Mouse (Mus musculus): ENCODE results near the gene Abraxas2. TPM values are rescaled to one million over a fixed set of nuclear protein-coding genes. Genes with fewer than 3 reads are reported as not detected.

The Abraxas2 gene
- polyA plus RNA-seq, 1 experiment = 20.2 TPM

DNA sequence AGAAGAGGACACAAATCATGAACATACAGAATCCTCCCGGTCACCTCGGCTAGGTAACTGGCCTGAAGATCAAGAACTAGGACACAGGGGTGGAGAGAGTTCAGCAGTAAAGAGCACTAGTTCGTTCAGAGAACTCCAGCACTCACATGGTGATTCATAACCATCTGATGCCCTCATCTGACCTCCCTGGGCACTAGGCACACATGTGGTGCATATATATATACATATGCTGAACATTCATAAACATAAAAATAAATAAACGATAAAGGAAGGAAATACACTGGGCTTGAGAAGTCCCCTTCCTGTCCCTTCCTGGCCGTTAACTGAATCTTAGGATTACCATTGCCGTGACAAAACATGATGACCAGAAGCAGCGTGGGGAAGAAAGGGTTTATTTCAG is 33.8 kb downstream of the Abraxas2 start:
- Histone ChIP-seq H3K4me3 (no peak overlapping the region), H3K36me3 (ENCODE audit: control insufficient read depth, insufficient read depth) (no peaks in the 10 kb centered on the region), H3K4me2 (ENCODE audit: low read depth) (peak overlapping the region; percentile 30), H3K79me2 (ENCODE audit: control insufficient read depth, insufficient read depth) (no peaks in the 10 kb centered on the region), H3ac (ENCODE audit: control insufficient read depth, insufficient read length) (no peak overlapping the region), H3K27me3 (ENCODE audit: control insufficient read depth, insufficient read depth, insufficient read length) (no peaks in the 10 kb centered on the region)
- TF ChIP-seq POLR2AphosphoS2 (IDR thresholded peaks at IDR 0.05; ENCODE audit: insufficient read length, low read depth) = no peak
- no peak for TF ChIP-seq TCF12 (IDR thresholded peaks at IDR 0.05; ENCODE audit: insufficient read depth, poor library complexity, severe bottlenecking)
- no peak for TF ChIP-seq POLR2A (IDR thresholded peaks at IDR 0.05; ENCODE audit: insufficient read length, low read depth)
- no peak for TF ChIP-seq TCF3 (IDR thresholded peaks at IDR 0.05; ENCODE audit: insufficient read length, low read depth)
- TF ChIP-seq MYOD1 (IDR thresholded peaks at IDR 0.05; ENCODE audit: control insufficient read depth in 1 of 3, insufficient read length in 2 of 3, low read depth in 2 of 3) = no peak
- no peak for TF ChIP-seq REST (IDR thresholded peaks at IDR 0.05; ENCODE audit: insufficient read depth, insufficient read length)
- no peak for TF ChIP-seq E2F4 (IDR thresholded peaks at IDR 0.05; ENCODE audit: insufficient read depth)
- TF ChIP-seq MAX (IDR thresholded peaks at IDR 0.05; ENCODE audit: low read depth) = no peak
- TF ChIP-seq CEBPB (IDR thresholded peaks at IDR 0.05; ENCODE audit: insufficient read depth, poor library complexity, severe bottlenecking) = no peak
- no peak for TF ChIP-seq USF1 (IDR thresholded peaks at IDR 0.05; ENCODE audit: low read depth)
- no peak for TF ChIP-seq SRF (IDR thresholded peaks at IDR 0.05; ENCODE audit: control insufficient read depth, insufficient read length, low read depth)
- TF ChIP-seq MYOG (IDR thresholded peaks at IDR 0.05; ENCODE audit: control insufficient read depth in 1 of 3, insufficient read depth in 1 of 3, insufficient read length in 2 of 3, low read depth in 2 of 3) = no peak

- Histone ChIP-seq H3K4me3 (no peak overlapping the region), H3K27me3 (ENCODE audit: control insufficient read depth, insufficient read depth, insufficient read length) (no peaks in the 10 kb centered on the region), H3K4me2 (ENCODE audit: low read depth) (no peak overlapping the region), H3ac (ENCODE audit: control insufficient read depth, insufficient read length) (no peak overlapping the region), H3K36me3 (ENCODE audit: control insufficient read depth, insufficient read depth) (no peaks in the 10 kb centered on the region), H3K79me2 (ENCODE audit: control insufficient read depth, insufficient read depth) (no peaks in the 10 kb centered on the region)
- TF ChIP-seq E2F4 (IDR thresholded peaks at IDR 0.05; ENCODE audit: insufficient read depth) = no peak
Measured at GRCm38 (mm10) chr7:132893336-132893735, 34.3 kb downstream of the Abraxas2 start.

DNA sequence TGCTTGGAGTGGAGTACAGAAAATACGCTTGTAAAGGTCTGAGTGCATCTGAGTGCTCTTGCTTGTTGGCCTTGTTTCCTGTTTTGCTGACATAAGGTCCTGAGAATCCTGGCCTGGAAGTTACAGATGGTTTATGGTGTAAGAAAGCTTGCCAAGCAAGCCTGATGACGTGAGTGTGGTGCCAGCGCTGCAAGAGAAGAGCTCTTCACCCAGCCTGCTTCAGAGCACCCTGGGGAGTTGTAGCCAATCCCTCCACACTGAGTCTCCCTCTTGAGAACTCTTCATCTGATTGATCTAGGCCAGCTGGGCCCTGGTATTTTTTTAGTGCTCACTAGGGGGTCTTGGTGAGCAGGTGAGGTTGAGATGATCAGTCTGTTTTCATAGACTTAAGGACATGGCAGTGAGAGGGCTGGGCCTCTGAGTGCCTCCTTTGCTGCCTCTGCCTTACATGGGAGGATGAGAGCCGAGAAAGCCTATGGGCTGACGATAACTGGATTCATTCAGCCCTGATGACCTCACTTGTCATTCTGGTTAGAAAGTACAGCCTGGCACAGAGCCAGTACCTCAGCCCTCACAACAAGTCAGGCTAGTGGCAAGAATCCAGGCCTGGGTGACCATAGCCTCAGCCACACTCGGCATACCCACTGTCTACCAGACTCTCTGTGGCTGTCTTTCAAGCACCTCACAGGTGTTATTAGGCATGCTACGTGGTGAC is 36.0 kb downstream of the Abraxas2 start:
- no peaks in the 10 kb centered on the region for H3K27me3 ChIP-seq (ENCODE audit: control insufficient read depth, insufficient read depth, insufficient read length)
- peak overlapping the region; percentile 18 for H3K4me2 ChIP-seq (ENCODE audit: low read depth)
- no peaks in the 10 kb centered on the region for H3K79me2 ChIP-seq (ENCODE audit: control insufficient read depth, insufficient read depth)
- H3K36me3 ChIP-seq (ENCODE audit: control insufficient read depth, insufficient read depth) = no peaks in the 10 kb centered on the region
- H3K4me3 ChIP-seq = no peak overlapping the region
- TF ChIP-seq MYOG (IDR thresholded peaks at IDR 0.05; ENCODE audit: control insufficient read depth in 1 of 3, insufficient read depth in 1 of 3, insufficient read length in 2 of 3, low read depth in 2 of 3) (peak in 1 of 3 experiments; percentile 14), E2F4 (IDR thresholded peaks at IDR 0.05; ENCODE audit: insufficient read depth) (no peak), MYOD1 (IDR thresholded peaks at IDR 0.05; ENCODE audit: control insufficient read depth in 1 of 3, insufficient read length in 2 of 3, low read depth in 2 of 3) (peak in 1 of 3 experiments; percentile 45)
- no peak overlapping the region for H3ac ChIP-seq (ENCODE audit: control insufficient read depth, insufficient read length)

GRCm38 (mm10) chr7:132896206-132896815 is 37.3 kb downstream of the Abraxas2 start:
- peak overlapping the region; percentile 12 for H3K4me2 ChIP-seq (ENCODE audit: low read depth)
- no peak for TF ChIP-seq REST (IDR thresholded peaks at IDR 0.05; ENCODE audit: insufficient read depth, insufficient read length)
- TF ChIP-seq TCF12 (IDR thresholded peaks at IDR 0.05; ENCODE audit: insufficient read depth, poor library complexity, severe bottlenecking) = no peak
- peak; percentile 32 for TF ChIP-seq USF1 (IDR thresholded peaks at IDR 0.05; ENCODE audit: low read depth)
- no peak for TF ChIP-seq MAX (IDR thresholded peaks at IDR 0.05; ENCODE audit: low read depth)
- TF ChIP-seq CEBPB (IDR thresholded peaks at IDR 0.05; ENCODE audit: insufficient read depth, poor library complexity, severe bottlenecking) = no peak
- no peak for TF ChIP-seq SRF (IDR thresholded peaks at IDR 0.05; ENCODE audit: control insufficient read depth, insufficient read length, low read depth)
- no peak for TF ChIP-seq MYOD1 (IDR thresholded peaks at IDR 0.05; ENCODE audit: control insufficient read depth in 1 of 3, insufficient read length in 2 of 3, low read depth in 2 of 3)
- no peaks in the 10 kb centered on the region for H3K36me3 ChIP-seq (ENCODE audit: control insufficient read depth, insufficient read depth)
- no peak overlapping the region for H3K4me3 ChIP-seq
- no peak overlapping the region for H3ac ChIP-seq (ENCODE audit: control insufficient read depth, insufficient read length)
- H3K79me2 ChIP-seq (ENCODE audit: control insufficient read depth, insufficient read depth) = no peaks in the 10 kb centered on the region
- no peaks in the 10 kb centered on the region for H3K27me3 ChIP-seq (ENCODE audit: control insufficient read depth, insufficient read depth, insufficient read length)

DNA sequence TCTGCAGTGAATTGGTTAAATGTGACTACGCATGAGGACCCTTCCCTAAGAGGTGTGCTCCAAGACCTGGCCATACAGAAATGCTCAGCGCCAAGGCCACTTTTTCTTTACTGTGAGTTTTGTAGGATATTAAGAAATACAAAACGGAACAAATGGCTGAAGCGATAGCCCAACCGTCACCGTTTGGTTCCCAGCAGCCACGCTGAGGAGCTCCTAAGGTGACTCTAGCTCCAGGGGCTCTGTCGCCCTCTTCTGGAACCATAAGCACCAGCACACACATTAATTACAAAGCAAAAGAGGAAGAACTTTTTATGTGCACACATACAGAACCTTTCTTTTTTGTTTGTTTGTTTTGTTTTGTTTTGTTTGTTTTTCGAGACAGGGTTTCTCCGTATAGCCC is 38.2 kb downstream of the Abraxas2 start:
- Histone ChIP-seq H3K79me2 (ENCODE audit: control insufficient read depth, insufficient read depth) (no peaks in the 10 kb centered on the region), H3K36me3 (ENCODE audit: control insufficient read depth, insufficient read depth) (no peaks in the 10 kb centered on the region), H3K4me3 (no peak overlapping the region), H3K27me3 (ENCODE audit: control insufficient read depth, insufficient read depth, insufficient read length) (no peaks in the 10 kb centered on the region), H3K4me2 (ENCODE audit: low read depth) (no peak overlapping the region), H3ac (ENCODE audit: control insufficient read depth, insufficient read length) (no peak overlapping the region)
- TF ChIP-seq E2F4 (IDR thresholded peaks at IDR 0.05; ENCODE audit: insufficient read depth) = no peak
- TF ChIP-seq POLR2A (IDR thresholded peaks at IDR 0.05; ENCODE audit: insufficient read length, low read depth) = no peak
- no peak for TF ChIP-seq POLR2AphosphoS2 (IDR thresholded peaks at IDR 0.05; ENCODE audit: insufficient read length, low read depth)
- no peak for TF ChIP-seq MAX (IDR thresholded peaks at IDR 0.05; ENCODE audit: low read depth)
- TF ChIP-seq CEBPB (IDR thresholded peaks at IDR 0.05; ENCODE audit: insufficient read depth, poor library complexity, severe bottlenecking) = no peak
- no peak for TF ChIP-seq TCF12 (IDR thresholded peaks at IDR 0.05; ENCODE audit: insufficient read depth, poor library complexity, severe bottlenecking)
- no peak for TF ChIP-seq TCF3 (IDR thresholded peaks at IDR 0.05; ENCODE audit: insufficient read length, low read depth)
- no peak for TF ChIP-seq REST (IDR thresholded peaks at IDR 0.05; ENCODE audit: insufficient read depth, insufficient read length)
- TF ChIP-seq MYOG (IDR thresholded peaks at IDR 0.05; ENCODE audit: control insufficient read depth in 1 of 3, insufficient read depth in 1 of 3, insufficient read length in 2 of 3, low read depth in 2 of 3) = no peak
- no peak for TF ChIP-seq MYOD1 (IDR thresholded peaks at IDR 0.05; ENCODE audit: control insufficient read depth in 1 of 3, insufficient read length in 2 of 3, low read depth in 2 of 3)
- no peak for TF ChIP-seq SRF (IDR thresholded peaks at IDR 0.05; ENCODE audit: control insufficient read depth, insufficient read length, low read depth)
- no peak for TF ChIP-seq USF1 (IDR thresholded peaks at IDR 0.05; ENCODE audit: low read depth)

Measured in myocyte (in vitro differentiated cells).